In the genomic region with DNA sequence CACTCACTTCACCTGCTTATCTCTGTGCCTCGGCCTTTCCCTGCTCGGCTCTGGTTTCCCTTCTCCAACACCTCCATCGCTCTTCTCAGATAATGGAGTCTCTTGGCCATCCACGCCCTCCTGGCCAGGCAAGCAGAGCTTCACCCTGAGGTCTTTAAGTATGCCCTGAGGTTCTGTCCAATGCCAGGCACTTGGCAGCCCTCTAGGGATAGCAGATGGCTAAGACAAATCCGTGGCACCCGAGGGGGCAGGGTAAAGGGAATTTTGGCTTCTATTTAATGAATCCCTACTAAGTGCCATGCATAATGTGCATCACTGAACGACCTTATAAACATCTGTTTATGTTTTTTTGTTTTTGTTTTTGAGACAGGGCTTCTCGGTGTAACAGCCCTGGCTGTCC, we compare ENCODE assay signal across 13 mouse cellular contexts. TPM values are rescaled to one million over a fixed set of nuclear protein-coding genes. Genes with fewer than 3 reads are reported as not detected.
DNase-seq lines count a peak whose midpoint lies in the region; ATAC-seq lines count a peak whose summit lies in the region.
"Had no signal": no experiment of that assay in that cellular context is flagged by ENCODE, and none has a peak within 500 bp of the region (broad histone marks: within the 10 kb centered on the region; RNA-seq: fewer than 3 reads in every experiment).

No protein-coding gene starts in this region.

- H3K27ac ChIP-seq in heart, embryonic 10.5 days, result peak overlapping the region; percentile 9; the same call in 1 of the 2 replicates
- no peak overlapping the region for H3K27ac ChIP-seq in lung, embryonic 15.5 days
- H3K27ac ChIP-seq in hindbrain, embryonic 11.5 days (ENCODE audit: low read depth, low read length), result no peak overlapping the region
- no peak overlapping the region for H3K27ac ChIP-seq in neural tube, embryonic 14.5 days (ENCODE audit: low read depth, low read length)
- no peak overlapping the region for H3K27ac ChIP-seq in midbrain, embryonic 11.5 days (ENCODE audit: low read depth, low read length)

- H3K36me3 ChIP-seq in heart, embryonic 10.5 days, result no peaks in the 10 kb centered on the region
- H3K36me3 ChIP-seq in lung, embryonic 15.5 days, result no peaks in the 10 kb centered on the region
- no peaks in the 10 kb centered on the region for H3K36me3 ChIP-seq in hindbrain, embryonic 11.5 days (ENCODE audit: control insufficient read depth, insufficient read depth, low read length)
- no peaks in the 10 kb centered on the region for H3K36me3 ChIP-seq in neural tube, embryonic 14.5 days (ENCODE audit: control insufficient read depth, insufficient read depth, low read length)
- H3K36me3 ChIP-seq in midbrain, embryonic 11.5 days (ENCODE audit: control insufficient read depth, insufficient read depth, low read length), result no peaks in the 10 kb centered on the region

- H3K4me3 ChIP-seq in heart, embryonic 10.5 days, result peak overlapping the region; percentile 53
- H3K4me3 ChIP-seq in lung, embryonic 15.5 days, result no peak overlapping the region; the same call in 1 of the 2 replicates
- no peak overlapping the region for H3K4me3 ChIP-seq in hindbrain, embryonic 11.5 days (ENCODE audit: low read depth, low read length)
- H3K4me3 ChIP-seq in neural tube, embryonic 14.5 days (ENCODE audit: low read depth, low read length), result peak overlapping the region; percentile 29
- no peak overlapping the region for H3K4me3 ChIP-seq in midbrain, embryonic 11.5 days (ENCODE audit: low read depth, low read length)

- WGBS in heart, embryonic 10.5 days, result 25% methylated on average over 8 of the region's 8 CpGs
- 27% methylated on average over 8 of the region's 8 CpGs for WGBS in lung, embryonic 15.5 days
- 44% methylated on average over 8 of the region's 8 CpGs for WGBS in hindbrain, embryonic 11.5 days
- WGBS in neural tube, embryonic 14.5 days, result 35% methylated on average over 8 of the region's 8 CpGs
- 44% methylated on average over 8 of the region's 8 CpGs for WGBS in midbrain, embryonic 11.5 days

- peaks cover 71% of the 10 kb centered on the region for H3K27me3 ChIP-seq in heart, embryonic 10.5 days (ENCODE audit: insufficient read depth, poor library complexity, severe bottlenecking)
- H3K27me3 ChIP-seq in lung, embryonic 15.5 days, result peaks cover 65% of the 10 kb centered on the region
- peaks cover 52% of the 10 kb centered on the region for H3K27me3 ChIP-seq in hindbrain, embryonic 11.5 days (ENCODE audit: control insufficient read depth, insufficient read depth, low read length)
- H3K27me3 ChIP-seq in neural tube, embryonic 14.5 days (ENCODE audit: control insufficient read depth, insufficient read depth, low read length), result peaks cover 38% of the 10 kb centered on the region
- H3K27me3 ChIP-seq in midbrain, embryonic 11.5 days (ENCODE audit: control insufficient read depth, insufficient read depth, low read length), result peaks cover 48% of the 10 kb centered on the region

- no peak overlapping the region for H3K9ac ChIP-seq in lung, embryonic 15.5 days
- H3K9ac ChIP-seq in hindbrain, embryonic 11.5 days (ENCODE audit: low read depth, low read length), result no peak overlapping the region
- H3K9ac ChIP-seq in neural tube, embryonic 14.5 days (replicated peaks; ENCODE audit: low read depth, low read length), result no peak overlapping the region
- H3K9ac ChIP-seq in midbrain, embryonic 11.5 days (ENCODE audit: low read length), result no peak overlapping the region

- peaks cover 37% of the 10 kb centered on the region for H3K4me1 ChIP-seq in heart, embryonic 10.5 days
- peaks cover 13% of the 10 kb centered on the region for H3K4me1 ChIP-seq in lung, embryonic 15.5 days
- peaks cover 6% of the 10 kb centered on the region for H3K4me1 ChIP-seq in hindbrain, embryonic 11.5 days (replicated peaks; ENCODE audit: control insufficient read depth, insufficient read depth, low read length)
- peaks cover 9% of the 10 kb centered on the region for H3K4me1 ChIP-seq in neural tube, embryonic 14.5 days (ENCODE audit: control insufficient read depth, insufficient read depth, low read length)
- H3K4me1 ChIP-seq in midbrain, embryonic 11.5 days (ENCODE audit: control insufficient read depth, insufficient read depth, low read length), result peaks cover 8% of the 10 kb centered on the region; the same call in 1 of the 2 replicates

- no peaks in the 10 kb centered on the region for H3K9me3 ChIP-seq in heart, embryonic 10.5 days
- H3K9me3 ChIP-seq in lung, embryonic 15.5 days, result no peaks in the 10 kb centered on the region
- no peaks in the 10 kb centered on the region for H3K9me3 ChIP-seq in hindbrain, embryonic 11.5 days (ENCODE audit: control insufficient read depth, low read length)
- H3K9me3 ChIP-seq in neural tube, embryonic 14.5 days (ENCODE audit: control insufficient read depth, low read length), result no peaks in the 10 kb centered on the region
- H3K9me3 ChIP-seq in midbrain, embryonic 11.5 days (ENCODE audit: control insufficient read depth, low read length), result no peaks in the 10 kb centered on the region

- no peak for ATAC-seq in lung, embryonic 15.5 days (ENCODE audit: borderline replicate concordance, extremely low read depth, low FRiP score, low TSS enrichment)
- ATAC-seq in hindbrain, embryonic 11.5 days (ENCODE audit: low FRiP score), result no peak
- ATAC-seq in neural tube, embryonic 14.5 days (ENCODE audit: low read depth), result no peak
- ATAC-seq in midbrain, embryonic 11.5 days (ENCODE audit: low FRiP score), result no peak

- peak overlapping the region; percentile 48; the same call in 1 of the 2 replicates for H3K4me2 ChIP-seq in lung, embryonic 15.5 days
- peak overlapping the region; percentile 34; the same call in 1 of the 2 replicates for H3K4me2 ChIP-seq in hindbrain, embryonic 11.5 days (replicated peaks; ENCODE audit: low read depth, low read length)
- peak overlapping the region; percentile 44; the same call in 1 of the 2 replicates for H3K4me2 ChIP-seq in neural tube, embryonic 14.5 days (ENCODE audit: low read depth, low read length)
- no peak overlapping the region for H3K4me2 ChIP-seq in midbrain, embryonic 11.5 days

- DNase-seq in heart, embryonic 10.5 days (ENCODE audit: low spot score), result no peak
- DNase-seq in heart, adult 18-20 months, result no peak
- no peak for DNase-seq in lung, postnatal 10 days
- DNase-seq in hindbrain, embryonic 11.5 days (ENCODE audit: low spot score), result no peak
- DNase-seq in midbrain, embryonic 11.5 days (ENCODE audit: low spot score, missing footprints), result no peak
- DNase-seq in layer of hippocampus, postnatal 36 days, result no peak
- DNase-seq: gastrocnemius, postnatal 10 days; kidney, postnatal 25 days; thymus, postnatal 4 days had no signal

RNA-seq across cellular contexts. Expression of gene Sfrp5, which starts 0.4 kb away (rescaled TPM):
- 7.9 and 18.6 TPM in 2 replicates for polyA plus RNA-seq in heart, embryonic 10.5 days (2016; fragmentation: Nextera tagmentation; extraction: Ambion mirVana)
- 1 to 10 TPM; 5.6 to 5.8 TPM for total RNA-seq in heart, adult 18-20 months (2021)
- polyA plus RNA-seq in lung, embryonic 15.5 days (2015; fragmentation: Nextera tagmentation; extraction: Ambion mirVana), result 0.95 and 1.1 TPM in 2 replicates
- 0.80 and 0.85 TPM in 2 replicates for polyA plus RNA-seq in hindbrain, embryonic 11.5 days (2014; fragmentation: Nextera tagmentation; extraction: Ambion mirVana)
- polyA plus RNA-seq in neural tube, embryonic 14.5 days (2014; fragmentation: Nextera tagmentation; extraction: Ambion mirVana), result 0.21 and 13.5 TPM in 2 replicates
- polyA plus RNA-seq in midbrain, embryonic 11.5 days (2014; fragmentation: Nextera tagmentation; extraction: Ambion mirVana), result 0.11 and 0.14 TPM in 2 replicates
- total RNA-seq in layer of hippocampus, postnatal 36 days (2021), result under 1 TPM; 0.17 to 0.20 TPM
- total RNA-seq: CH12.LX; megakaryocyte, adult 5-6 weeks had no signal

RNA-seq across cellular contexts. Expression of gene Zfyve27, which starts 38.7 kb away (rescaled TPM):
- polyA plus RNA-seq in heart, embryonic 10.5 days (2016; fragmentation: Nextera tagmentation; extraction: Ambion mirVana), result 23.9 and 27.8 TPM in 2 replicates
- total RNA-seq in heart, adult 18-20 months (2021), result 10 to 100 TPM; 17.3 to 21.3 TPM
- 23.3 and 28.2 TPM in 2 replicates for polyA plus RNA-seq in lung, embryonic 15.5 days (2015; fragmentation: Nextera tagmentation; extraction: Ambion mirVana)
- polyA plus RNA-seq in hindbrain, embryonic 11.5 days (2014; fragmentation: Nextera tagmentation; extraction: Ambion mirVana), result 17.8 and 18.4 TPM in 2 replicates
- polyA plus RNA-seq in neural tube, embryonic 14.5 days (2014; fragmentation: Nextera tagmentation; extraction: Ambion mirVana), result 34.2 and 37.2 TPM in 2 replicates
- polyA plus RNA-seq in midbrain, embryonic 11.5 days (2014; fragmentation: Nextera tagmentation; extraction: Ambion mirVana), result 15.6 and 16.2 TPM in 2 replicates
- 100 to 1,000 TPM in 1 of 2 experiments, 10 to 100 TPM in 1; 88.2 to 105 TPM for total RNA-seq in layer of hippocampus, postnatal 36 days (2021)

RNA-seq across cellular contexts. Expression of gene Golga7b, which starts 44.9 kb away (rescaled TPM):
- 0.06 and 0.11 TPM in 2 replicates for polyA plus RNA-seq in heart, embryonic 10.5 days (2016; fragmentation: Nextera tagmentation; extraction: Ambion mirVana)
- under 1 TPM; 0.54 to 0.87 TPM for total RNA-seq in heart, adult 18-20 months (2021)
- 0.09 and 0.10 TPM in 2 replicates for polyA plus RNA-seq in lung, embryonic 15.5 days (2015; fragmentation: Nextera tagmentation; extraction: Ambion mirVana)
- 3.9 and 5.0 TPM in 2 replicates for polyA plus RNA-seq in hindbrain, embryonic 11.5 days (2014; fragmentation: Nextera tagmentation; extraction: Ambion mirVana)
- 52.2 and 62.5 TPM in 2 replicates for polyA plus RNA-seq in neural tube, embryonic 14.5 days (2014; fragmentation: Nextera tagmentation; extraction: Ambion mirVana)
- 2.3 and 2.8 TPM in 2 replicates for polyA plus RNA-seq in midbrain, embryonic 11.5 days (2014; fragmentation: Nextera tagmentation; extraction: Ambion mirVana)
- 10 to 100 TPM; 63.7 to 66.8 TPM for total RNA-seq in layer of hippocampus, postnatal 36 days (2021)
- total RNA-seq: megakaryocyte, adult 5-6 weeks had no signal

RNA-seq across cellular contexts. Expression of gene Marveld1, which starts 55.3 kb away (rescaled TPM):
- polyA plus RNA-seq in heart, embryonic 10.5 days (2016; fragmentation: Nextera tagmentation; extraction: Ambion mirVana), result 6.5 and 8.1 TPM in 2 replicates
- 10 to 100 TPM; 19.1 to 21.1 TPM for total RNA-seq in heart, adult 18-20 months (2021)
- polyA plus RNA-seq in lung, embryonic 15.5 days (2015; fragmentation: Nextera tagmentation; extraction: Ambion mirVana), result 17.1 and 21.0 TPM in 2 replicates
- 6.4 and 6.9 TPM in 2 replicates for polyA plus RNA-seq in hindbrain, embryonic 11.5 days (2014; fragmentation: Nextera tagmentation; extraction: Ambion mirVana)
- polyA plus RNA-seq in neural tube, embryonic 14.5 days (2014; fragmentation: Nextera tagmentation; extraction: Ambion mirVana), result 2.1 and 3.2 TPM in 2 replicates
- polyA plus RNA-seq in midbrain, embryonic 11.5 days (2014; fragmentation: Nextera tagmentation; extraction: Ambion mirVana), result 5.3 and 5.9 TPM in 2 replicates
- total RNA-seq in layer of hippocampus, postnatal 36 days (2021), result 1 to 10 TPM; 5.5 to 7.1 TPM
- total RNA-seq: CH12.LX had no signal

Comparison
In these comparisons a context has a peak if more than half of its experiments do, and no peak if none do; other contexts are left out.
1. H3K4me3 ChIP-seq: peak in heart, embryonic 10.5 days (single experiment) and neural tube, embryonic 14.5 days (single experiment); none in lung, embryonic 15.5 days (single experiment), hindbrain, embryonic 11.5 days (single experiment) and midbrain, embryonic 11.5 days (single experiment).